Mouse (Mus musculus) cortical plate, adult 2 months (tissue): ENCODE results near the gene Osbpl5.

ENCODE experiments used
- CTCF ChIP-seq: fragments of 200-500 bp; IDR thresholded peaks from 2 replicates; pipeline ENCODE4 v1.5.1; 2011; ENCODE audit warnings: mild to moderate bottlenecking, control low read depth, low read length; ENCODE audit not compliant: insufficient read depth; ENCODE audit errors: extremely low read depth
- POLR2A ChIP-seq: fragments of 200-500 bp; IDR thresholded peaks from 2 replicates; pipeline ENCODE4 v1.6.1; 2011; ENCODE audit warnings: mild to moderate bottlenecking, low read length, control low read depth; ENCODE audit not compliant: insufficient read depth; ENCODE audit errors: extremely low read depth

DNA sequence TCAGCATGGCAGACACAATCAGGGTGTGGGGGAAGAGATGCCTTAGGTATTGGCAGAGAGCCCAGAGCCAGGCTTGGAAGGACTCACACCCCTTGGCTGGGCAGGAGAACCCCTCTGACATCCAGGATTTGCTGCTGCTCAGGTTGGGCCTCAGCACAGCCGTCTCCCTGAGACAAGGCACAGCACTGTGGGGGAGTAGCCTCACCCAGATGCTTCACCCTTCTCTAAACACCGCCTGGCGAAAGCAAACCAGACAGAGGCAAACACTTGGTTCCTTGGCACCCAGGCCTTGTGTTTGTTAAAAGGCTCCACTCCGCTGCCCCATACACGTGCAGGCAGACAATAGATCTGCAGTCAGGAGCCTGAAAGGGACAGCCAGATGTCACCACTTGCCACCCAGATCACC is 18.2 kb downstream of the Osbpl5 start:
- no peak for TF ChIP-seq CTCF
- no peak for TF ChIP-seq POLR2A
